Mouse (Mus musculus): ENCODE measurements around the gene Gcc1. TPM values are rescaled to one million over a fixed set of nuclear protein-coding genes. Genes with fewer than 3 reads are reported as not detected.

The Gcc1 gene
- total and polyA plus RNA-seq, 2 experiments, result 3.9 to 9.9 TPM

DNA sequence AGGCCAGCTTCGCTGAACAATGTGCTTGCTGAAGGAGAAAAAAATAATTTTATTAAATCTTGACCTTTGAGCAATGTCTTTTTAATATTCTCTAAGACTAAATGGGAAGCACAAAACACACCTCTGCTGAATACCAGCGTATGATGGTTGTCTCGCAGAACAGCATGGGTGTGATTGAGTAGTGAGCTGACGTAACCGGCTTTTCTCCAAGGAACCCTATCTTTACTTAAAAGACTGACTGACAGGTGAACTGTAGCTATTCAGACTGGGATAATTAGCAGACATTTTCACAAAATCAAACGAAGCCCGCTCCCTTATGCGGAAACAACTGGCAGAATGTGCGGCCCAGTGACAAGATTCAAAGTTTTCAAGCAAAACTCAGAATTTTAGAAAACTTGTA lies 60.6 kb downstream of the Gcc1 start:
- Histone ChIP-seq H3K27ac (replicated peaks; ENCODE audit: insufficient read depth, low read depth, low read length) (no peak overlapping the region), H3K4me1 (ENCODE audit: control insufficient read depth, insufficient read depth, low read length) (no peaks in the 10 kb centered on the region), H3K79me2 (ENCODE audit: control insufficient read depth, insufficient read depth, low read length) (no peaks in the 10 kb centered on the region), H3K27me3 (ENCODE audit: control insufficient read depth, insufficient read depth, low read length) (no peaks in the 10 kb centered on the region; the same call in 1 of the 2 replicates), H3K9ac (ENCODE audit: low read depth, low read length) (no peak overlapping the region), H3K36me3 (ENCODE audit: control insufficient read depth, insufficient read depth, low read length) (no peaks in the 10 kb centered on the region), H3K4me3 (ENCODE audit: insufficient read depth, low read depth, low read length) (no peak overlapping the region)
- no peak for DNase-seq (ENCODE audit: extremely low read depth, low read depth, low spot score)
- TF ChIP-seq POLR2A (IDR thresholded peaks at IDR 0.05; ENCODE audit: extremely low read depth, insufficient read depth, low read length) (no peak), CTCF (IDR thresholded peaks at IDR 0.05; ENCODE audit: low read depth, low read length) (no peak)
- 95% methylated on average over 9 of the region's 9 CpGs for WGBS

Other genes starting within 250 kb of the Gcc1 start
- gene Zfp800, start 30.4 kb downstream of the Gcc1 start, total RNA-seq (2014; rRNA removed), result 8.7 and 12.3 TPM in 2 replicates
- 1.5 and 1.7 TPM in 2 replicates for gene Zfp800, start 30.4 kb downstream of the Gcc1 start, polyA plus RNA-seq (2012; rRNA removed)
- gene Arf5, start 4.8 kb downstream of the Gcc1 start, total RNA-seq (2014; rRNA removed), result 165 and 194 TPM in 2 replicates
- gene Arf5, start 4.8 kb downstream of the Gcc1 start, polyA plus RNA-seq (2012; rRNA removed), result 215 and 326 TPM in 2 replicates
- gene Fscn3, start 601 bp downstream of the Gcc1 start, total RNA-seq (2014; rRNA removed), result 0.09 TPM in 1 of 2 replicates, not detected in the other
- 0.06 TPM in 1 of 2 replicates, not detected in the other for gene Fscn3, start 601 bp downstream of the Gcc1 start, polyA plus RNA-seq (2012; rRNA removed)
- gene Pax4, start 21.0 kb upstream of the Gcc1 start, total RNA-seq (2014; rRNA removed), result not detected in 2 replicates
- not detected in 2 replicates for gene Pax4, start 21.0 kb upstream of the Gcc1 start, polyA plus RNA-seq (2012; rRNA removed)
- 64.2 and 85.4 TPM in 2 replicates for gene Snd1, start 46.7 kb upstream of the Gcc1 start, total RNA-seq (2014; rRNA removed)
- 83.9 and 88.6 TPM in 2 replicates for gene Snd1, start 46.7 kb upstream of the Gcc1 start, polyA plus RNA-seq (2012; rRNA removed)